Mouse (Mus musculus) gastrocnemius, postnatal 10 days (tissue): Measurements from ENCODE around the gene Fxyd2. TPM values are rescaled to one million over a fixed set of nuclear protein-coding genes. Genes with fewer than 3 reads are reported as not detected.

Experiments used
- DNase-seq: peaks from one replicate; pipeline ENCODE4 v3.0.0; 2021; ENCODE audit warnings: mixed read lengths
- long read RNA-seq, 2 experiments: library from polyadenylated mRNA; stranded (forward); transcript quantifications; one replicate each; pipeline ENCODE4 v2.0.0; 2021
- total RNA-seq, 2 experiments: library from RNA; stranded (reverse); gene quantifications; 2 replicates each; pipeline ENCODE4 v1.2.3; 2021

Fxyd2 gene
- 1 to 10 TPM; 1.4 to 1.6 TPM for total RNA-seq
- long read RNA-seq, experiment 1, partial matches to known transcripts = 0 of 1 reads
- long read RNA-seq, experiment 1, other reads (novel, unspliced or antisense) = 0 of 1 reads
- long read RNA-seq, experiment 2, partial matches to known transcripts = 0 of 1 reads
- long read RNA-seq, experiment 2, other reads (novel, unspliced or antisense) = 0 of 1 reads

DNA sequence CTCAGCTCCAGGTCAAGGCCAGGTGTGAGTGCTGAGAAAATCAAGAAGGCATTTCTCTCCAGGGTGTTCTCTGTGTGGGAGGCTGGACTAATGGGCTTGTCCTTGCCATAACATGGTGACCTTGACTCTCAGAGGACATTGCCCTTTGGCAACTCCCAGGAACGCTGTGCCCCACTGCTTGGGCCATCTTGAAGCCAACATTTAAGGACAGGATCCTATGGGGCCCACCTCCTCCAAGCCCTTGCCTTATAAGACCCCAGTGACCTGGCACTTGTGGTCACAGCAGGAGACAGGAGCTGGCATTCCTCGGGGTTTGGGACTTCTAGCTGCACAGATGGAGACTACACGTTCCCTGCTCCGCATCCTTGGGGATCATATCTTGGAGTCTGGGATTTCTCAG, at the start of gene Fxyd2:
Gene Fxyd2, plus strand, starts transcription at position 236 of the 400 bp plus-strand sequence.
- no peak for DNase-seq

DNA sequence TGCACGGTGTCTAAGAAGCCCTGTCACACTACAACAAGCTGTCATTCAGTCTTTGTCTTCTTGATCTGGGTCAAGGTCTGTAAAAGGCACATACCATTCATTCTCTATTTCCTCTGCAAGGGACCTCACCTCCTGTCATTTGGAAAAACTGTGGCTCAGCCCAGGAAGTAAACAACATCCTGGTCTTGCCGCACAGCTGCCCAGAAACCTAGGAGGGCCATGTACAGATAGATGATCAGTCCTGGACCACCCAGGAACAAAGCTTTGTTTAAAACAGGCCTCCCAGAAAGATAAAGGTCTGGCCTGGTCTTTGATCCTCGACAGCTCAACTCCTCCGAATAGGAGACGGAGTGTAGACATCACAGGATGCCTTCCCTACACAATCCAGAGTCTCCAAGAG, 49.6 kb upstream of the Fxyd2 start:
- no peak for DNase-seq

DNA sequence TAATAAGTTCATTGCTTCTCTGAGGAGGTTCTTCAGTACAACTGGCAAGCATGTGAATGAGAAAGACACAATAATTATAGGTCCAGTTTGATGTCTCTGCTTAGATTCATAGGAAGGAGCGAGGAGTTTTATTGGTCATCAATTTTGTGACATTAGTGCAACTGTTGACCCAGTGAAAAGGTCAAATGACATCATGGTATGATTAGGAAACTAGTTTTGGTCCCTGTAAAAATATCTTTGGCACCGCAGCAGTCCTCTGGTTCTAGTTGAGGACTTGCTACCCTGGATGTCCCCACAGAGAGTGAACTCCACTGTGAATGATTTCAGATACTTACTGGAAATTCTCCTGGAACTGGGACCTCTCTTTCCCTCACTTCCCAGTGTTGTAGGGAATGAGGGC, 44.3 kb upstream of the Fxyd2 start:
- DNase-seq = no peak

DNA sequence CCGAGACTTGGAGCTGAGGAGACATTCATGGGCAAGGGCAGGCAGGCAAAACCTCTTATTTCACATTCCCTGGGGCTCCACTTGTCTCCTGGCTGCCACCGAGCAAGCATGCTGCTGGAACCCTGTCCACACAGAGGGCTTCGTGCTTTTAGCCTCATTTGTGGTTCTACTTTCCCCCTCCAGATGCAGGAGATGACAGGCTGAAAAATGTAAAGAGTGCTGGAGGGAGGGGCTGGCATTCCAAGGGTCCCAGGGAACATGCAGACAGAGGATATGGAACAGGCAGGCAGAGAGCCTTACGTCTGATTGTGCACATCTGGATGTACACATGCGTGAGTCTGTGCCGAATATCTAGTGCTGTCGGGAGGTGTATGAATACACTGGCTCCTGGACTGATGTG, 41.1 kb upstream of the Fxyd2 start:
- no peak for DNase-seq

DNA sequence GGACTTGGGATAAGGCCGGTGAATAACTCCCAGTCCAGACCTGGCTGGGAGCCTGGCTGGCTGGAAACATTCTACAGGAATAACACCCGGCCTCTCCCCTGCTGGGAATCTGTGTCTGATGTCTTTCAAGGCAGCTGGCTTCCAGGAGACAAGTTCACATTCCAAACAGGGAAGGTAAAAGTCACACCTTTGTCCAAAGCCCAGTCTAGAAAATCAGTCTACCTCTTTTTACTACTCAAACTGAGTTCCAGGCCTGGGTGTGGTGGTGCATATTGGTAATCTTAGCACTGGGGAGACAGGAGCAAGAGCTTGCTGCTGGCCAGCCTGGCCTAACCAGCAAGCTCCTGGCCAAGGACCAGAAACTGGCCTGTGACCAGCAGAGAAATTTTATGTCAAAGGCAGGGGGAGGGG, 37.4 kb upstream of the Fxyd2 start:
- peak; percentile 39 for DNase-seq

DNA sequence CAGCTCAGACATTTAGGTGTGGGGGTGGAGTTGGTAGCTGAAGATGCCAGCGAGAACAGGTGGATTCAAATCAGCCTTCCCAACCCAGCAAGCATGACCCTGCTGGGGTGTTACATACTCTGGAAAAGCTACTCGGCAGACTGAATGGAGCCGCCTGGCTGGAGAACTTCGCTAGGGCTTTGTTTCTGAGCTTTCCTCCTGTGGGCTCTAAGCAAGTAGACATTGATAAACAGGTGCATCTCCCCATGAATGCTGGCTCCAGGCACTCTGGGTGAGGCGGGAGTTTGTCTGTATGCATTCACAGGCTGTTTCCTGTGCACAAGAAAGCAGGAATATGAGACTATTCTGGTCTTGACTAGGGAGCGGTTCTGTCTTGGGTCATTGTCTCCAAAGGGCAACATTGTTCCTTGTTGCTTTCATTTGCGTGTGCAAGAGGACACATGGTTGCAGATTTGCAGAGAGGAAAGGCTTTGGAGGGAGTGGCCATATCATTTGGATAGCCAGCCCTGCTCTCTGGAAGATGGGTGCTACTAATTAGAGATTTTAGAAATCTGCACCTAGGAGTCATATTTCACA, 35.7 kb upstream of the Fxyd2 start:
- no peak for DNase-seq

DNA sequence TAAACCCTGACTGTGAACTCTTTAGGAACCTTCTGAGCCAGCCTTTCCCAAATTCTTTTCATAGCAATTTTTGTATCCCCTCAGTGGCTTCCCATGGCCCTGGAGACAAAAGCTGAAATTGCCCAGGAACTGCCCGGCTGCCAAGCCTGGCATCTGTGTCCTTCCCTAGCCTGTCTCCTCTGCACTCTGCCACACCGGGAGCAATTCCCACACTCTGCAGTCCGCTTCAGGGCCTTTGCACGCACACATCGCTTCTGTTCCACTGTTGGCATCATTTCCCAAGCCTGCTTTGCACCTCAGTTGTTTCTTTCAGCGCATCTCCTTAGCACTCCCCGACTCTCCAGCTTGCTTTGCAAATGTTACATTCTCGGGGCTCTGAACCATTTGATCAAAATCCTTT, 31.8 kb upstream of the Fxyd2 start:
- no peak for DNase-seq

DNA sequence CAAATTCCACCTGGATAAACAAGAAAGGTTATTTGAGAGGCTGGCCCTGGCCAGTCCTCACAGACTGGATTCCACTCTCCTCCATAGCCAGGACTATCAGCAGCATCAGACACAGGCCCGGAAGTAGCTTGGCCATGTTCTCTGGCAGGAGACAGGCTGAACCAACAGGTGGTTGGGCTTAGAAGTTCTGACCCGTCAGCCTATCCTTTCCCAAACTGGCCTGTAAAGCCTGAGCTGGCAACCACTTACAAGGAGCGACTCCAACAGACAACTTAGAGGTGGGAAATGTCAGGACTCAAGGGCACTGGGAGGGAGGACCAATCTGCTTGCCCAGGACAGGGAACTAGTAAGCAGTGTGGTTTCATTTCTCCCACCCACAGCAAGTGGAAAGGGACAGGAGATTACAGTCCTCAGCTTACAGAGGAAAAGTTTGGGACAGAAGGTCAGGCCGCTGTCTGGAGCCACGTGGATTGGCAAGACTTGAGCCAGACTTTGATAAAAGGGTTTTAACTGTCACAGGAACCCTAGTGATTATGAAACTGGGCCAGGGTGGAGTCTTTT, 31.0 kb upstream of the Fxyd2 start:
- DNase-seq = peak; percentile 23

DNA sequence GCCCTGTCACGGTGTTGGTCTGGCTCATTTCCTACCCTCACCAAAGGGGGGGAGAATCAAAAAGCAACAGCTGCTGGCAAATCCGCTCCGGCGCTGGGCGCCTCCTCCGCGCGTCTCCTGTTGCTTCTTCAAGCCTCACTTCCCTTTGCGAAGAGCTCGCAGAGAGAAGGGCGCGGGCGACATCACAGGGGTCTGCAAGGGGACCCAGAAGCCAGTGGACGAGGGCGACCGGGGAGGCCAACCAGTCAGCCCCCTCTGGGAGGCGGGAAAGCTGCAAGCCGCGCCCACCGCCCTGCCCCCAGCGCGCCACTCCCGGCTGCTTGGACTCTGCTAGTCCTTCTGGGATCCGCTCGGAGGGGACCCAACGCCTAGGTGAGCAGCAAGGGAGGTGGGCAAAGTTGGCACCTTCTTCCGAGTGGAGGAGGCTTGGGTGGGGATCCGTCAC, 29.3 kb upstream of the Fxyd2 start, which contains the start of gene Fxyd6:
Gene Fxyd6, plus strand, starts transcription at position 69 of the 445 bp plus-strand sequence.
- DNase-seq = peak; percentile 69

DNA sequence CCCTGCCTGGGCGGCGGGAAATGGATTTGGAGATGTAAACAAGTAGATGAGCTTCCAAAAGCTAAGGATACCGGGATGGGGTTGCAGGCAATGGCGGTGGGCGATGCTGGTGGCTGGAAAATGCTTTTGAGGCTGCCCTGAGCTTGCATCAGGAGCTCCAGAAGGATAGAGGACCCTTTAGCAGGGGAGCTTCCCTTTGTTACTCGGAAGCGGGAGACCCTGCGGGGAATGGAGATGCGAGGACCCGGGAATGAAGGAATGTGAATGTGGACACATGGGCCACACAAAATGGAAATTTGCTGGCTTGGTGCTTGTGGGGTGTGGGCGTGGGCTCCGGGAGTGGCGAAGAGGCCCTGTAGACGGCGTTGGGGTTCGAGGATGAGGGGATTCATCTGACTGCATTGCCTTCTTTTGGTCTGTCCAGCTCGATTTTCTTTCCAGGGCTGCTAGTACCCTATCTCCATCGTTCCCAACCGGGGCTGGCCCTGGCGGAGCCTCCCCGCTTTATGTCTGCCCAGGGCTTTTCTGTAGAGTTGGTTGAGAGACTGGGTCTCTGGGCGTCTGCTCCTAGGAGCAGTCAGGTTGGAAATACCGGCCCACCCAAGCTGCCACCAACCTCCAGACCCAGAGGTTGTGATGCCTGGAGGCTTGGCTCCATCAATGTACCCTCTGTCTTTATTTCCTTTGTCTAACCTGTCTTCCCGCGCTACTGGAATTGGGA, 28.7 kb upstream of the Fxyd2 start:
- DNase-seq = no peak

DNA sequence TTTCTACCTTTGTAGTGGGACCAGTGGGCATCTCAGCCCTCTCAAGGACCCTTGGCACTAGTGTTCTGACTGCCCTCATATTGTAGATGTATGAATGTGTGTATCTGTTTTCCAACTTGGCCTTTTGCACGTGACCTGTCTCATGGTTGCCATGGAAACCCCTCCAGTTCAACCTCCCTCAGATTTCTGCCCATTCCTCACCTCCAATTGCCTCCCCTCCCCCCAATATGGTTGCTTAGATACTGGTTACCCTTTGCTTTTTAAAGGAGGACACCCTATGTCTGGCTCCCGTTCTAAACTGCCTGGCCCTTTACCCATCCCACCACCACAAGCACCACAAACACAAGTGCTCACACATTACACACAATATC, 28.1 kb upstream of the Fxyd2 start:
- no peak for DNase-seq

DNA sequence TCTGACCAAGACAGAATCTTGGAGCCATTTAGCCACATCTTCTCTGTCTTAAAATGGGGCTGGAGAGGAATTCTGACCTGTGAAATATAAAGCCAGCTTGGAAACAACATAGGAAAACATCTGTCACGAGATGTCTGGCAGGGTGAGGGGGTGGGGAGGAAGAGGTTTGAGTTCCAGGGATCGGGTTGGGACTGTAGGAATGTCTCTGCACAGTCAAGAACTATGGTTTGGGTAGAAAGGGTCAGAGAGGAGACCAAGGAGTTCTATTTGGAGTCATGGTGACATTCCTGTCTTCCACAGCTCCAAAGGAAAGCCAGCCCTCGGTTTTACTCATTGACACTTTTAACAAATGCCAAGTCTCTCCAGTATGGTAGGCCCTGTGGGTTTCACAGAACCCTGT, 25.6 kb upstream of the Fxyd2 start:
- DNase-seq = no peak

DNA sequence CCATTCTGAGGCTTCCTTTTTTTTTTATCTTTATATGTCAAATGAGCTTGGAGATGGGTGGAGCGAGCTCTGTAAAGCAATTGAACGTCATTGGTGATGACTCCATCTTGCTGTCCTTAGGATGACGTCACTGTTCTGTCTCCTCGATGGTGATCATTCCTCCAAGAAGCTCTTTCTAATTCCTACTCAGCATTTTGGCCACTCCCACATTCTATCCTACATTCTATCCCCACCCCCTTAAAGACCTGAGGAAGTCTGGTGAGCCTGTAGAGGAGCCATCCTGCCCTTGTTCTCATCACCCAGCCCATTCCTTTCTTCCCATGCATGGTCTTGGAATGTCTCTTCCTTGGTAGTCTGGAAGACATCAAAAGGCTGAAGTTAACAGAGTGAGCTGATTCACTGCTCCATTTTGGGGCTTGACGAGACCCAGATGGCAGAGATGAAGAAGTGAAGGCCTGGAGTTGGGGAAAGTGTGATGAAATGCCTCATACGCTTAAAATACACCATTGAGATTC, 24.4 kb upstream of the Fxyd2 start:
- no peak for DNase-seq

DNA sequence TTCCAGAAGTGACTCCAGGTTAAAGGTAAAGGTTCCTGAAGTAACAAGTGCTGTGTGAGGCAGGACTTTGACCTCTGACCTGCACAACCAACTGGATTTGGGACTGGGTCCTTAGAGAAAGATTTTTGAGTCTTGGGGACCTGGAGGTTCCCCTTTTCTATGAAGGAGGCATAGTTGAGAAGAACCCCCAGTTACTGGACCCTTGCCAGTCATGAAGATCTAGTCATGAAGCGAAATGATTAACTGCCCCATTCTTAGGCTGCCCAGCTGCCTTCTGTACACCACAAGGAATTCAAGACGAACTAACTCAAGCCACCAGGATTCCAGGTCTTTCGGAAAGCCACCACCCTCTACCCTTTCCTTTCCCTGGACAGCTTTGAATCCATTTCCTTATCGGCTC, 23.0 kb upstream of the Fxyd2 start:
- DNase-seq = no peak

DNA sequence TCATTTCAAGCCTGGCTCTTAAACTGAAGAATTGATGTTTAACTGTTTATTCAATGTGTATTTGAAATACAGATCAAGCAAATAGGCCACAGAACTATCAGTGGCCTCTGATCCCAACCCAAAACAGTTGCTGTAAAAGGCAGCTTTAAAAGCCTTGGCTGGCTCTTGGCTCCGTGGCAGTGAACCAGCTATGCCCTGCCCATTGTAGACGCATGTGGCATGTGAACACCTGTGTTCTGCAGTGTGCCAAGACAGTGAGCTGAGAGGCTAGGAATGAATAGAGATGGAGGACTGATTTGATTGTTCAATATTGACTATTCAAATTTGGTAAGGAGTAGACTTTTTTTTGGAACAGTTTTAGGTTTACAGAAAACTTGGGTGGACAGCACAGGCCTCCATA, 22.6 kb upstream of the Fxyd2 start:
- no peak for DNase-seq

DNA sequence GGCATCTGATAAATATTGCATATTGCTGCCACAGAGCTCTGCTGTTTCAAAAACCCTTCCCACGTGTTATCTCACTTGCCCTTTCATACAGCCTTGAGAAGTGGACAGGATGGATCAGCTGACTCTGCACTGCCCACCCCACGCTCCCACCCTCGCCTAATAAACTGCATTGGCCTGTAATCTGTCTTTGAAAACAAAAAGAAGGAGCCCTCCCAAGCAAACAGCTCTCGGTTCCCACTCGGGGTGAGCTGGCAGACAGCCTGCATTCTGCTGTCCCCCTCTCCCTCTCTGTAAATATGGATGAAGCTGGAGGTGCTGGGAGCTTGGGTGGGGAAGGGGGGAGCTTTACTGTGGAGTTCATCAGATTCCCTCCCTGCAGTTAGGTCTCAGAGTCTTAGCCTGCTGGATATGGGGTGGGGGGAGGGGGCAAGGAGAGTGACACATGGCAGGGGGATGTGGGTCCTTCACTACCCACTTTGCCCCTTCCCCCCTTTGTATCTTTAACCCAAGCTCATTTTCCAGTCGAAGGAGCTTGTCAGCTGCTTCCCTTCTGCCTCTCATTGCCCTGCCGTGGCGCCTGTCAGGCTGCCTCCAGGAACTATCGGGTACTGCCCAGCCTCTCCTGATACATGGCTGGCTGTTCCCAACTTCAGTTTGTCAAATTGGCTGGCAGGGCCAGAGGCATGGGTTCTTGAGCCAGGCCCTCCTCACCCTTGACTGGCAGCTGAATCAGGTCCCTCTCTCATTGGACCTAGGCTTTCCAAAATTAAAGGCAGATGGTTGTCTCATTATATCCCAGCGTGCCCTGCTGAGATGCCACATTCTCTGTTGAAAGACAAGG, 18.8 kb upstream of the Fxyd2 start:
- no peak for DNase-seq

DNA sequence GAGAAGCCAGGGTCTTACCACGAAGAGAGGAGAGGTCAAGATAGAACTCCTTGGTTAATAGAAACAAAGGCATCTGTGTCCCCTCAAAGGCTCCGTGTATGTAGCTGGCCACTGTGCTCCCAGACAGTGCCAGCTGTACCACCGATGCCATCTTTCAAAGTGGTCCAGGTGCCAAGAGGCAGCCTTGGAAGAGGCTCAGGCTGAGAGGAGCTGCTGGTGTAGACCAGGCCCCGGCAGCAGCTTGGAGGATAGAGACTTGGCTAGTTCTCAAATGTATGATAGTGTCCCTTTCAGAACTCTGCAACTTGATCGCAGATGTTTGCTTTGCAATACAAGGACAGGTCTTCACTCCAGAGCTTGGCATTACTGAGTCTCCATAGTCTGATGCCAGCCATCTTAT, 17.1 kb upstream of the Fxyd2 start:
- DNase-seq = no peak

DNA sequence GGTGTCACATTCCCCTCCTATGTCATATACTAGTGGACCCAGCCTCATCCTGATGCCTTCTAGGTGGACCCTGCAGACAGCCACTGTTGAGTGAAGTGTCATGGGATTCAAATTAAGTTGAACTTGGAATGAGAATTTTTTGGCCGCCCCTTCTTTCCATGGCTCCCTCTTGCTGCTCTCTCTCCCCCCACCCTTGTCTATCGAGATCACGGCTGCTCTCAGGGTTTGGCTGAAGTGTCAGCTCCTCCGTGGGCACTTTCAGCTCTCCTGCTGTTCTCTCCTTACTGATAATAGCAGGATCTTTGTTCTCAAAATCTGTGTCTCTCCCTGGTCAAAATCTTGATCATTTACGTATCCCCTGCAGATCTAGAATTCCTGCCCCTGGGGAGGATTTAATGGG, 16.6 kb upstream of the Fxyd2 start:
- no peak for DNase-seq

DNA sequence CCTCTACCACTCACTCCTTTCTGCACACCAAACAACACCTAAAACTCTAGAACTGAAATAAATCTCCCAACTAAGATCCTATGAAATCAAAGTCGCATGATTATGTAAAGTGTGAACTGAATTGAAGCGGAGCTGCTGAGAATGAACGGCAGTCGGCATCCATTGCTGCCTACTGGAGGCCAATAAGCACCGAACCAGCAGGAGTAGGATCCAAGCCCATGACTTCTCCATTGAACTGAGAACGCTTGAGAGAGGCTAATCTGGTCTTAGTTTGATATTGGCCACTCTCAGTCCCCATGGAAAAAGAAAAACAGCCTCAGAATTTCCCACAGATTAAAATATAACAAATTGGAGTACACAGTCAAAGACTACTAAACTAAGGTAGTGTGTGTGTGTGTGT, 15.6 kb upstream of the Fxyd2 start:
- DNase-seq = no peak

DNA sequence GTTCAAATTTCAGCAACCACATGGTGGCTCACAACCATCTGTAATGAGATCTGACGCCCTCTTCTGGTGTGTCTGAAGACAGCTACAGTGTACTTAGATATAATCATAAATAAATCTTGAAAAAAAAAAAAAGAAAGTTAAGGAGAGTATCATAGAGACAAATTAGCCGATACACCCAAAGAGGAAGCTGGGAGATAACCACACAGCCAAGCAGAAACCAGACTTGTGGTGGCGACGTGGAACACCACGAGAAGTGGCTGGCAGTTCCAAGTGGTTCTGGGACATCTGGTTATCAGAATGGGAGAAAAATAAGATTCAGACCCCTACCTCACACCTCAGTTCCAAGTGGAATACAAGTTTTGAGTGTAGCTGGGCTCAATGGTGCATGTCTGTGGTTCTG, 12.8 kb upstream of the Fxyd2 start:
- DNase-seq = no peak

DNA sequence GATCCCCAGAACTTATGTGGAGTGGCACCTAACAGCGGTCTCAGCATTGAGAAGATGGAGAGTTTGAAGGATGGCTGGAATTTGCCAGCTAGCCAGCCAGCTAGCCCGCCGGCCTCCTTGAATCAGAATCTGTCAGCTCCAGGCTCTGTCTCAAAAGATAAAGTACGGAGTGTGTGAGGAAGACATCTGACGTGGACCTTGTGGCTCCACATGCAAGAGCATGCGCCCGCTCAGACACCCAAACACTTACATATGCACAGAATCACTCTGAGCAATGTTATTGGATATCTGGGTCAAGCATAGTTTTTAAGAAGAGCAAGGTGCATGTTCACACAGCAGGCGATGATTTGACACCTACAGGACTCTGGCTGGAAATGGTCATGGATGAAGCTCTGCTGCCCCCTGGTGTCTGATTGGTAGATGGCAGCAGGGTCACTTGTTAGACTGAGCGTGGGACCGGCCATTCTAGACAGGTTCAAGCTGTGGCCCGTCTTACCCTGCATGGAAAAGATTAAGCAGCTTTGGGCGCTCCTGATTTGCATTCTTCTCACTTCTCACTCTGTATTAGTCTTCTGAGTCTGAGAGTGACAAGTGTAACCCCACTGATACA, 11.0 kb upstream of the Fxyd2 start:
- peak; percentile 87 for DNase-seq

DNA sequence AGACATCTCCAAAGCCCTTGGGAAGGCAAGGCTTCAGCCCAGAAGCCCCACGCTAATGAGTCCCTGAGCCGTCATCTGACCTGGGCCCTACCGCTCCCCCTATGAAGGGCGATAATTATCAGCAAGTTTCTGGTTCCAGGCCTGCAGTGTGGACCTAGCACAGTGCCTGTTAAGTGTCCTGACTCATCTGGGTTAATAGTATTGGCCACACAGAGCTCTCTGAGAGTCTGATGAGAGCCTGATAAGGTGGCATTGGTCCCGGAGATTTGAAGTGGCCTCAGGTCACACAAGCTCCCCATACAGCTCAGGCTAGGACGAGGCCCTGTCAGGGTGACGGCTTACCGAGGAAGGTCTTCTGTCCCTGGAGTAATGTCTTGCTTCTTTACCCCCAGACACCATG, 9.9 kb upstream of the Fxyd2 start:
- no peak for DNase-seq
